Mouse (Mus musculus): ENCODE measurements around the gene Reep3. TPM values are rescaled to one million over a fixed set of nuclear protein-coding genes. Genes with fewer than 3 reads are reported as not detected.

Gene Reep3
- polyA plus RNA-seq, 1 experiment from 2014 or later, result 28.7 TPM

DNA sequence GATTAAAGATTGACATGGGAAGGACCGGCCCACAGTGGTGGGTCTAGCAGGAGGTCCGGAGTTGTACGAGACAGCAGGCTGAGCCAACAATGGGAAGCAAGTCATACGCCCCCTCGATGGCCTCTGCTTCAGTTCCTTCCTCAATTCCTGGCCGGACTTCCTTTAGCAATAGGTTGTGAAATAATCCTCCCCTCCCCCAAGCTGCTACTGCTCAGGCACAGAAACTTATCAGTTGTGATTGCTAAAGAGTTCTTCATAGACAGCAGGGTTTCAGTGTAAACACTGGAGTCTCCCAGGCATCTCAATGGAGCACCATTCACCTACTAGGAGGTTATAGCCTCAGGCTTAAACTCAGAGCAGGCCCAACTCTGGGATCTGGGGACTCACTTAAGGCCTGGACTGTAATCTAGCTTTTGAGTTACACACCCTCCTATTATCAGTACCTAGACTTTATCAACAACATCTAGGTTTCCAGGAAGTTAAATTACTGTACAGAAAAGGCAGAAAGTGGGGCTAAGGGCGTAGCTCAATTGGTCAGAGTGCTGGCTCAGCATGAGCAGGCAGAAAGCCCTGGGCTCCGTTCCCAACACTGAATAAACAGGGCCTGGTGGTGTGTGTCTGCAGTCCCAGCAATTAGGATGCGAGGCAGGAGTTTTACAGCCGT, 71.0 kb downstream of the Reep3 start:
- H3K4me2 ChIP-seq (ENCODE audit: low read length), result no peak overlapping the region
- H3K27me3 ChIP-seq (ENCODE audit: control insufficient read depth, insufficient read depth, low read length), result no peaks in the 10 kb centered on the region
- no peak overlapping the region for H3K4me3 ChIP-seq (ENCODE audit: control insufficient read depth in 1 of 2, insufficient read depth in 1 of 2, low read depth in 1 of 2, low read length in 2 of 2)
- H3K36me3 ChIP-seq (ENCODE audit: control insufficient read depth, insufficient read depth, low read length), result peaks cover 32% of the 10 kb centered on the region
- ATAC-seq (ENCODE audit: insufficient number of reproducible peaks, insufficient read depth, low FRiP score, low read depth), result peak; percentile 70
- H3K9ac ChIP-seq (ENCODE audit: low read length), result no peak overlapping the region
- H3K27ac ChIP-seq (replicated peaks in 1 of 2; ENCODE audit: control insufficient read depth in 1 of 2, insufficient read depth in 1 of 2, low read depth in 2 of 2, low read length in 2 of 2), result peak overlapping the region in 1 of 2 experiments; percentile 61; a peak in 2 of 4 replicates
- WGBS, result 51% methylated on average over 10 of the region's 10 CpGs
- peaks cover 5 to 19% of the 10 kb centered on the region in 2 experiments for H3K4me1 ChIP-seq (ENCODE audit: control insufficient read depth in 2 of 2, insufficient read depth in 2 of 2, low read length in 2 of 2)
- no peaks in the 10 kb centered on the region for H3K9me3 ChIP-seq (ENCODE audit: control insufficient read depth, low read length)

DNA sequence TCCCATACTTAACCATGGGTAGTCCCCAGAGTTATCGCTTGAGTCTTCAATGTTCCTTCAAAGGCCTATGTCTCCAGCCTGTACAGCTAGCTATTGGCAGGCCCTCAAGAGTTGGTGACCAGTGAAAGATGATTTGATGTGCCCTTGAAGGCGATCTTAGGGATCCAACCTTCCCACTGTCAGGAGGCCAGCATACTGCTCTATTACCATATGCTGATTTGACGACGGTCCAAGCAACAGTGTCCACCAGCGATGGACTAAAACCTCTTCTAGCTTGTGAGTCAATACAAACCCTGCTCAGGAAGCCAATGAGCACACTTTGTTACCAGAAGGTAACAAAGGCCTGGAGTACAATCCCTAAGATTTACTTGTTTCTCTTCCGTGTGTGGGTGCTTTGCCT, 72.4 kb downstream of the Reep3 start:
- H3K27ac ChIP-seq (replicated peaks in 1 of 2; ENCODE audit: control insufficient read depth in 1 of 2, insufficient read depth in 1 of 2, low read depth in 2 of 2, low read length in 2 of 2), result no peak overlapping the region
- no peaks in the 10 kb centered on the region for H3K27me3 ChIP-seq (ENCODE audit: control insufficient read depth, insufficient read depth, low read length)
- WGBS, result 97% methylated on average over 6 of the region's 6 CpGs
- ATAC-seq (ENCODE audit: insufficient number of reproducible peaks, insufficient read depth, low FRiP score, low read depth), result no peak
- no peak overlapping the region for H3K9ac ChIP-seq (ENCODE audit: low read length)
- no peaks in the 10 kb centered on the region for H3K9me3 ChIP-seq (ENCODE audit: control insufficient read depth, low read length)
- no peak overlapping the region for H3K4me3 ChIP-seq (ENCODE audit: control insufficient read depth in 1 of 2, insufficient read depth in 1 of 2, low read depth in 1 of 2, low read length in 2 of 2)
- no peak overlapping the region for H3K4me2 ChIP-seq (ENCODE audit: low read length)
- peaks cover 29% of the 10 kb centered on the region for H3K36me3 ChIP-seq (ENCODE audit: control insufficient read depth, insufficient read depth, low read length)
- peaks cover 5 to 19% of the 10 kb centered on the region in 2 experiments for H3K4me1 ChIP-seq (ENCODE audit: control insufficient read depth in 2 of 2, insufficient read depth in 2 of 2, low read length in 2 of 2)

DNA sequence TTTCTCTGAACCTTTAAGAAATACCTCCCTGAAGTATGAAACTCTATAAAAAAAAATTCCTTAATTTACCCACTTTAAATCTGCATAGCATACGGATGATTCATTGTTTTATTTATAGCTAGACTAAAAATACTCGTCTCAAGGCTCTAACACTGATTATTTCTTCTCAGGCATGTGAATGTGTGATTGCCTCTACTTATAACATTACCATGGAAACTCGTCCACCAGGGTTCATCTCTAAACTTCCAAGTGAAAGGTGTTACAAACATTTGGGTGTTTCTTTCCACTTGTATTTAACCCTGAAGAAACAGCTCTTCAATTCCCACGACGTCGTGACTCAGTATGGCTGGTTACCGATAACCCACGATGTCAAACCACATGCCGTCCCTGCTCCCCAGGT, 73.7 kb downstream of the Reep3 start:
- Histone ChIP-seq H3K27ac (replicated peaks in 1 of 2; ENCODE audit: control insufficient read depth in 1 of 2, insufficient read depth in 1 of 2, low read depth in 2 of 2, low read length in 2 of 2) (no peak overlapping the region), H3K9ac (ENCODE audit: low read length) (no peak overlapping the region), H3K27me3 (ENCODE audit: control insufficient read depth, insufficient read depth, low read length) (no peaks in the 10 kb centered on the region), H3K4me3 (ENCODE audit: control insufficient read depth in 1 of 2, insufficient read depth in 1 of 2, low read depth in 1 of 2, low read length in 2 of 2) (no peak overlapping the region), H3K9me3 (ENCODE audit: control insufficient read depth, low read length) (no peaks in the 10 kb centered on the region), H3K4me2 (ENCODE audit: low read length) (no peak overlapping the region), H3K4me1 (ENCODE audit: control insufficient read depth in 2 of 2, insufficient read depth in 2 of 2, low read length in 2 of 2) (peaks cover 9 to 25% of the 10 kb centered on the region in 2 experiments), H3K36me3 (ENCODE audit: control insufficient read depth, insufficient read depth, low read length) (peaks cover 26% of the 10 kb centered on the region)
- ATAC-seq (ENCODE audit: insufficient number of reproducible peaks, insufficient read depth, low FRiP score, low read depth), result no peak
- 72% methylated on average over 9 of the region's 9 CpGs for WGBS

DNA sequence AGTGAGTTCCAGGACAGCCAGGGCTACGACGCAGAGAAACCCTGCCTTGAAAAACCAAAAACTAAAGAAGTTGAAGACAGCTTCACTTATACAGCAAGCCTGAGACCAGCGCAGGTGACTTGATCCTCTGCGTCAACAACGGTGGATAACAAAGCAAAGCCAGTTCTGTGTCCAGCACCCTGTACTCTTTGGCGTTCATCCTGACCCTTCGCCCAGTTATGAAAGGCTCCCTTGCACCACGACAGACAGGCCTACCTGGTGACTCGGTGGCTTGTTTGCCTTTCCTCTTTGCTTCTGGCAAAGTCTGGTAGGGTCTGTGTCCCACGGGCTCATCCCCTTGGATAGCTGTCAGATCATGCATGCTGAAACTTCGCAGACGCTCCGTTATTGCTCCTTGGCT, 75.3 kb downstream of the Reep3 start:
- no peak overlapping the region for H3K4me2 ChIP-seq (ENCODE audit: low read length)
- H3K27me3 ChIP-seq (ENCODE audit: control insufficient read depth, insufficient read depth, low read length), result no peaks in the 10 kb centered on the region
- no peak overlapping the region for H3K4me3 ChIP-seq (ENCODE audit: control insufficient read depth in 1 of 2, insufficient read depth in 1 of 2, low read depth in 1 of 2, low read length in 2 of 2)
- peaks cover 29% of the 10 kb centered on the region for H3K36me3 ChIP-seq (ENCODE audit: control insufficient read depth, insufficient read depth, low read length)
- H3K9me3 ChIP-seq (ENCODE audit: control insufficient read depth, low read length), result no peaks in the 10 kb centered on the region
- H3K9ac ChIP-seq (ENCODE audit: low read length), result no peak overlapping the region
- ATAC-seq (ENCODE audit: insufficient number of reproducible peaks, insufficient read depth, low FRiP score, low read depth), result no peak
- H3K4me1 ChIP-seq (ENCODE audit: control insufficient read depth in 2 of 2, insufficient read depth in 2 of 2, low read length in 2 of 2), result peaks cover 15 to 35% of the 10 kb centered on the region in 2 experiments
- H3K27ac ChIP-seq (replicated peaks in 1 of 2; ENCODE audit: control insufficient read depth in 1 of 2, insufficient read depth in 1 of 2, low read depth in 2 of 2, low read length in 2 of 2), result no peak overlapping the region
- WGBS, result 90% methylated on average over 13 of the region's 13 CpGs

DNA sequence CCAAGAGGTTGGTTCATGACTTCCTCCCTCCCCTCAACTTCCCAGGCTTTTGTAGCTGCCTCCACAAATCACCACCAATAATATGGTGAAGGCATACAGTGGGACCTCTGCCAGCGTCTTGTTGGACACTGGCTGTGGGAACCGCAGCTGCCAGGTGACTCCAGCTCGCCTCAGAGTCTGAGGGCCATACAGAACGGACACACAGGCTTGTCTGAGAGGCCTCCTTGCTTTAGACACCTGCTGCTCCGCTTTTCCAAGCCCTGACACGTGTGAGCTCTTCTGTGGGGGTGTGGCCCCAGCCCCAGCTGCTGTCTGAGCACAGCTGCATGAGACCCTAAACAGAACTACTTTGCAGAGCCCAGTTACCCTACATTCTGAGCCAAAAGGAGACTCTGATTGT, 77.9 kb downstream of the Reep3 start:
- H3K4me2 ChIP-seq (ENCODE audit: low read length), result no peak overlapping the region
- no peak overlapping the region for H3K4me3 ChIP-seq (ENCODE audit: control insufficient read depth in 1 of 2, insufficient read depth in 1 of 2, low read depth in 1 of 2, low read length in 2 of 2)
- no peaks in the 10 kb centered on the region for H3K27me3 ChIP-seq (ENCODE audit: control insufficient read depth, insufficient read depth, low read length)
- H3K27ac ChIP-seq (replicated peaks in 1 of 2; ENCODE audit: control insufficient read depth in 1 of 2, insufficient read depth in 1 of 2, low read depth in 2 of 2, low read length in 2 of 2), result peak overlapping the region; percentile 28 to 33; a peak in 2 of 4 replicates
- peak overlapping the region; percentile 16; the same call in 1 of the 2 replicates for H3K9ac ChIP-seq (ENCODE audit: low read length)
- H3K36me3 ChIP-seq (ENCODE audit: control insufficient read depth, insufficient read depth, low read length), result peaks cover 36% of the 10 kb centered on the region
- H3K4me1 ChIP-seq (ENCODE audit: control insufficient read depth in 2 of 2, insufficient read depth in 2 of 2, low read length in 2 of 2), result peaks cover 14 to 28% of the 10 kb centered on the region in 2 experiments
- H3K9me3 ChIP-seq (ENCODE audit: control insufficient read depth, low read length), result no peaks in the 10 kb centered on the region
- no peak for ATAC-seq (ENCODE audit: insufficient number of reproducible peaks, insufficient read depth, low FRiP score, low read depth)
- WGBS, result 46% methylated on average over 6 of the region's 6 CpGs

- no peaks in the 10 kb centered on the region for H3K9me3 ChIP-seq (ENCODE audit: control insufficient read depth, low read length)
- no peaks in the 10 kb centered on the region for H3K27me3 ChIP-seq (ENCODE audit: control insufficient read depth, insufficient read depth, low read length)
- no peak overlapping the region for H3K9ac ChIP-seq (ENCODE audit: low read length)
- no peak overlapping the region for H3K27ac ChIP-seq (replicated peaks in 1 of 2; ENCODE audit: control insufficient read depth in 1 of 2, insufficient read depth in 1 of 2, low read depth in 2 of 2, low read length in 2 of 2)
- H3K4me1 ChIP-seq (ENCODE audit: control insufficient read depth in 2 of 2, insufficient read depth in 2 of 2, low read length in 2 of 2), result peaks cover 11 to 23% of the 10 kb centered on the region in 2 experiments
- H3K4me2 ChIP-seq (ENCODE audit: low read length), result no peak overlapping the region
- 80% methylated on average over 4 of the region's 4 CpGs for WGBS
- H3K36me3 ChIP-seq (ENCODE audit: control insufficient read depth, insufficient read depth, low read length), result peaks cover 38% of the 10 kb centered on the region
- no peak for ATAC-seq (ENCODE audit: insufficient number of reproducible peaks, insufficient read depth, low FRiP score, low read depth)
- no peak overlapping the region for H3K4me3 ChIP-seq (ENCODE audit: control insufficient read depth in 1 of 2, insufficient read depth in 1 of 2, low read depth in 1 of 2, low read length in 2 of 2)
Measured at GRCm38 (mm10) chr10:67017891-67018290, 78.9 kb downstream of the Reep3 start.

DNA sequence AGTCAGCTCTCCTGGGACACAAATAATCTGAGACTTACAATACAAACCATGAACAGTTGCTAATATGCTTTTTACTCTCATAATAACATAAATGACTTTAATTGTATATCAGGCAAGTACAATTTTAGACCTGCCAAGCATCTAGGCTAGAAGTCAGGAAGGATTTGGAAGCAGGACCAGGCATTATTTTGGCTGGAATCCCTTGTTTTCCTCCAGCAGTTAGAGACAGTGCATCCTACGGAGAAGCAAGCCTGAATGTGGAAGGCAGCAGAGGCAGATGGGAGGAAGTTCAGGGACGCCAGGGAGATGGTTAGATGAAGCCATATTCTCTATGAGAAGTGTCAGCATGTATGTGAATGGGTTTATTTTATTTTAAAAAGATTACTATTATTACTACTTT, 79.4 kb downstream of the Reep3 start:
- H3K4me3 ChIP-seq (ENCODE audit: control insufficient read depth in 1 of 2, insufficient read depth in 1 of 2, low read depth in 1 of 2, low read length in 2 of 2), result no peak overlapping the region
- no peaks in the 10 kb centered on the region for H3K9me3 ChIP-seq (ENCODE audit: control insufficient read depth, low read length)
- peaks cover 11 to 19% of the 10 kb centered on the region in 2 experiments for H3K4me1 ChIP-seq (ENCODE audit: control insufficient read depth in 2 of 2, insufficient read depth in 2 of 2, low read length in 2 of 2)
- H3K4me2 ChIP-seq (ENCODE audit: low read length), result no peak overlapping the region
- H3K9ac ChIP-seq (ENCODE audit: low read length), result no peak overlapping the region
- 67% methylated on average over 2 of the region's 2 CpGs for WGBS
- ATAC-seq (ENCODE audit: insufficient number of reproducible peaks, insufficient read depth, low FRiP score, low read depth), result no peak
- H3K27ac ChIP-seq (replicated peaks in 1 of 2; ENCODE audit: control insufficient read depth in 1 of 2, insufficient read depth in 1 of 2, low read depth in 2 of 2, low read length in 2 of 2), result peak overlapping the region in 1 of 2 experiments; percentile 29; a peak in 1 of 4 replicates
- peaks cover 38% of the 10 kb centered on the region for H3K36me3 ChIP-seq (ENCODE audit: control insufficient read depth, insufficient read depth, low read length)
- H3K27me3 ChIP-seq (ENCODE audit: control insufficient read depth, insufficient read depth, low read length), result no peaks in the 10 kb centered on the region

All from heart, embryonic 14.5 days (tissue).